Mouse (Mus musculus): Measurements from ENCODE around the gene Rhox3f.
"Not testable (repeated sequence)": the region's sequence is repeated elsewhere in the genome, so short reads cannot be mapped to it uniquely, and the experiment has no call there.

GRCm38 (mm10) chrX:37628512-37628911, 47.7 kb downstream of the Rhox3f start, which contains the start of gene Rhox3g:
- not testable (repeated sequence) for TF ChIP-seq CTCF, EP300 (IDR thresholded peaks at IDR 0.05; ENCODE audit: low read depth)

Data from liver, embryonic 14.5 days (tissue).